Mouse (Mus musculus) stomach, postnatal 0 days (tissue): ENCODE results near the gene Nr2f2. TPM values are rescaled to one million over a fixed set of nuclear protein-coding genes. Genes with fewer than 3 reads are reported as not detected.
A peak's percentile ranks its signal among the peaks of the same experiment; 100 is the strongest.

ENCODE experiments used
- ATAC-seq: fragments of 200-750 bp; cut with Nextera tagmentation; 2 replicates; pipeline ENCODE4 v1.8.0; 2017; ENCODE audit not compliant: low FRiP score, low TSS enrichment
- DNase-seq: peaks from one replicate; pipeline ENCODE4 v3.0.0-alpha.2; 2016; ENCODE audit warnings: low spot score
- H3K27ac ChIP-seq: fragments of 300-500 bp; sonication (generic); replicated peaks from 2 replicates; pipeline ENCODE4 v1.5.1; 2014; ENCODE audit warnings: mild to moderate bottlenecking, control low read depth
- H3K27me3 ChIP-seq: fragments of 300-500 bp; sonication (generic); 2 replicates; pipeline ENCODE4 v1.6.1; 2014; ENCODE audit warnings: low read length; ENCODE audit not compliant: control insufficient read depth, insufficient read depth
- H3K36me3 ChIP-seq: fragments of 300-500 bp; sonication (generic); 2 replicates; pipeline ENCODE4 v1.6.1; 2014; ENCODE audit warnings: low read length, mixed read lengths; ENCODE audit not compliant: control insufficient read depth, insufficient read depth
- H3K4me1 ChIP-seq: fragments of 300-500 bp; sonication (generic); replicated peaks from 2 replicates; pipeline ENCODE4 v1.6.1; 2014; ENCODE audit warnings: antibody characterized with exemption; ENCODE audit not compliant: control insufficient read depth, insufficient read depth
- H3K4me2 ChIP-seq: fragments of 300-500 bp; sonication (generic); replicated peaks from 2 replicates; pipeline ENCODE4 v1.6.1; 2014; ENCODE audit warnings: low read depth, mild to moderate bottlenecking, control low read depth, moderate library complexity
- H3K4me3 ChIP-seq: fragments of 300-500 bp; sonication (generic); 2 replicates; pipeline ENCODE4 v1.5.1; 2014; ENCODE audit warnings: low read depth, low read length, control low read depth
- H3K9ac ChIP-seq: fragments of 300-500 bp; sonication (generic); 2 replicates; pipeline ENCODE4 v1.6.1; 2014; ENCODE audit warnings: mild to moderate bottlenecking, low read length, control low read depth, mixed read lengths
- H3K9me3 ChIP-seq: fragments of 300-500 bp; sonication (generic); 2 replicates; pipeline ENCODE4 v1.6.1; 2016; ENCODE audit warnings: low read length; ENCODE audit not compliant: control insufficient read depth
- CTCF ChIP-seq: IDR thresholded peaks from 2 replicates; pipeline ENCODE4 v1.5.1; 2016; ENCODE audit warnings: antibody characterized with exemption, low read depth, mild to moderate bottlenecking, moderate library complexity
- EP300 ChIP-seq: optimal IDR thresholded peaks from 2 replicates; pipeline ENCODE3; 2016; ENCODE audit warnings: antibody characterized with exemption
- WGBS: fragments of 180-500 bp; shearing (Covaris S2); extraction: QIAGEN DNeasy Blood & Tissue Kit; methylation state at CpG from one replicate; pipeline ENCODE4 v1.1.7; 2014; 5-methylcytosine and 5-hydroxymethylcytosine counted together
- polyA plus RNA-seq: library from polyadenylated mRNA; unstranded; fragments of >200 nt; fragmentation: Nextera tagmentation; extraction: Ambion mirVana; gene quantifications from 2 replicates; pipeline ENCODE4 v1.2.1, GENCODE M21; 2015

Nr2f2 gene
- polyA plus RNA-seq, 1 experiment from 2014 or later: 53.9 TPM

DNA sequence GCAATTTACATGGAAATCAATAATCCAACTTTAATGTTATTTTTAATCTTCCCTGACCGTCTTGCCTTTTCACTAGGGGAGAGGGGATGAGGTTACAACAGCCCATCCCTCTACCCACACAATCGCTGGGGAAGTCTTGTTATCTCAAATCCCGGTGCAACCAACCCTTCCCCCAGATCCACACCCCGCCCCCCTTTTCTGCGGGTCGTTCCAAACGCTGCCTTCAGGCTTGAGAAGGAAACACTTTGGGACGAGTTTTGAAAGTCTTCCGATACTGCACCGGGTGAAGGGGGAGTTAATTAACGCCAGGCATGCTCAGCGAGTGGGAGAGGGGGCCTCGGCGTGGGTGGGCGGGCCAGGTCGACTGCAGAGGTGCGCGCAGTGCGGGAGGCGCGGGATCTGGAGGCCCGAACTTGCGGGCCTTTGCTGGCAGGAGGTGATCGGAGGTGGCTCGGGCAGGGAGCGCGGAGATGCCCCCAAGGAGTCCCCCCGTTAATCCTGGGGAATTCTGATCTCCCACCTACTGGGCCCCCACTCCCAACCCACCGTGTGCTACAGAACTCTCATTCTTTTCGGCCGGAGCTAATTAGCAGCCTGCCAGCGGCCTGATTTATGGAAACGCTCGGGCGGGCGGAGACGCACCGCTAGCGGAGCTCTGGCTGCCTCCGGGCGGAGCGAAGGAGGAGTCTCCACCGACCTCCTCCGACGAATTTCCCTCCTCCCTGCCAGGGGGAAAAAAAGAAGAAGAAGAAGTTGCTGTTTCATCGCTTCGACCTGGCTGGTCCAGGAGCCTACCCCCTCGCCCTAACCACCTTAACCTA is 35.1 kb downstream of the Nr2f2 start:
- TF ChIP-seq CTCF (0 out of 2 replicates have a peak, but pooled peaks have one; percentile 2), EP300 (no peak)
- Histone ChIP-seq H3K4me3 (peak overlapping the region; percentile 60), H3K4me1 (0 out of 2 replicates have a peak, but pooled peaks cover 2% of the 10 kb centered on the region), H3K9me3 (no peaks in the 10 kb centered on the region), H3K9ac (peak overlapping the region; percentile 69), H3K36me3 (no peaks in the 10 kb centered on the region), H3K4me2 (peak overlapping the region; percentile 78), H3K27me3 (peaks cover 4% of the 10 kb centered on the region; the same call in 1 of the 2 replicates), H3K27ac (peak overlapping the region; percentile 87)
- ATAC-seq (peak; percentile 79), DNase-seq (peak; percentile 79)
- under 1% methylated on average over 48 of the region's 48 CpGs for WGBS

DNA sequence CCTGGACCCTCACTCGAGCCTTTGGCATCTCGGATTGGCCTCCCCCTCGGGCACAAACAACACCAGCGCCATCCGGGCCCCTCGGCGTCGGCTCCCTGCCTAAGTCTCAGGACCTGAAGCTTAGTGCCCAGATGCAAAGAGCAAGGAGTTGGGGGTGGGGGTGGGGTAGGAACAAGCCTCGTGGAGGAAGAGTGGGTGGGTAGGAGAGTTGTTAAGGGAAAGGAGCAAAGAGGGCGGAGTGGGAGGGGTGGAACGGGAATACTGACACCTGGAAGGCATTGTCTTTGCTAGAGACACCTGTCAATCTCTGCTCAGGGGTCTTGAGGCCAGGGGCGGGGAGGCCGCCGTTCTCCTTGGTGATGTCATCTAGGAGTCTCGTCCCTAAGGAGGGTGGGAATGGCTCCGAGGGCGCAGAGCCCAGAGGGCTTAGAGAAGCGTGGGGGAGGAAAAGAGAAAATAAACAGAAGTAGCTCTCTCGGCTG is 35.7 kb downstream of the Nr2f2 start:
- peaks cover 4% of the 10 kb centered on the region; the same call in 1 of the 2 replicates for H3K27me3 ChIP-seq
- DNase-seq: no peak
- WGBS: 8% methylated on average over 19 of the region's 19 CpGs
- no peak overlapping the region for H3K9ac ChIP-seq
- no peaks in the 10 kb centered on the region for H3K36me3 ChIP-seq
- ATAC-seq: 0 out of 2 replicates have a peak, but pooled peaks have one; percentile 30
- H3K4me3 ChIP-seq: peak overlapping the region; percentile 60
- no peaks in the 10 kb centered on the region for H3K9me3 ChIP-seq
- no peak for TF ChIP-seq EP300
- TF ChIP-seq CTCF: no peak
- peak overlapping the region; percentile 87 for H3K27ac ChIP-seq
- H3K4me1 ChIP-seq: 0 out of 2 replicates have a peak, but pooled peaks cover 2% of the 10 kb centered on the region
- H3K4me2 ChIP-seq: peak overlapping the region; percentile 78

- no peaks in the 10 kb centered on the region for H3K9me3 ChIP-seq
- peak overlapping the region; percentile 39 for H3K4me2 ChIP-seq
- H3K4me3 ChIP-seq: no peak overlapping the region
- H3K36me3 ChIP-seq: no peaks in the 10 kb centered on the region
- TF ChIP-seq CTCF: no peak
- no peak for TF ChIP-seq EP300
- peaks cover 4% of the 10 kb centered on the region; the same call in 1 of the 2 replicates for H3K27me3 ChIP-seq
- H3K9ac ChIP-seq: no peak overlapping the region
- ATAC-seq (no peak), DNase-seq (no peak)
- 41% methylated on average over 12 of the region's 12 CpGs for WGBS
- H3K27ac ChIP-seq: 0 out of 2 replicates have a peak overlapping the region, but pooled peaks have one; percentile 18
- H3K4me1 ChIP-seq: 0 out of 2 replicates have a peak, but pooled peaks cover 2% of the 10 kb centered on the region
Observed at GRCm38 (mm10) chr7:70330207-70330562, 36.4 kb downstream of the Nr2f2 start.

DNA sequence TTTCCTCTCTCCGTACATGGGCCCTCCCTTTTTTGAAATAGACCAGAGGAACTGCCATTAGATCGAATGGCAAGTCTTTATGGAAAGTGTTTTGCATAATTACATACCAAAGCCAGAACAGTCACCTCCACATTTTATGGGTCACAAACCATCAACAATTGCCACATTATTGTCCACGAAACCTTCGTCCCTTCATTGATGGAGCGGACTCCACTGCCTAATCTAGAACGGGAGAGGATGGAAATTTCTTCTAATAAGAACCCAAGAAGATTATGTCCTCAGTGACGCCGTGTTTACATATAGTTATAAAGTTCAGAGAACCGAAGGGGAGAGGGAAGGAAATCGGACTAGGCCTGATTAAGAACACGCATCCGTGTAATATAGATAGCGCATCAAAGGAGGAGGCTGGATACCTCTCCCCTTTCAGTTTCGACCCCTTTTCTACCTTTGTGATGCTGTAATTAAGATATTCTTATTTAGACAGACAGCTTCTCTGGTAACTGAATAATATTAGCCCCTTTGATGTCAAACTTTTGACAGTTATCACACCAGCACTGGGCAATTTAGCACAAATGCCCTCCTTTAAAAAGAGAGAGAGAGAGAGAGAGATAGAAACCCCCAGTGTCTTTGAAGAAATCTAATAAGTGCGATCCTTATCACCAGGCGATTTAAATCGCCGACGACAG is 36.9 kb downstream of the Nr2f2 start:
- 57% methylated on average over 19 of the region's 19 CpGs for WGBS
- Histone ChIP-seq H3K4me1 (0 out of 2 replicates have a peak, but pooled peaks cover under 1% of the 10 kb centered on the region), H3K27me3 (peaks cover 4% of the 10 kb centered on the region; the same call in 1 of the 2 replicates), H3K4me3 (no peak overlapping the region), H3K9me3 (no peaks in the 10 kb centered on the region), H3K4me2 (peak overlapping the region; percentile 39; the same call in 1 of the 2 replicates), H3K36me3 (no peaks in the 10 kb centered on the region), H3K27ac (no peak overlapping the region), H3K9ac (no peak overlapping the region)
- DNase-seq (no peak), ATAC-seq (no peak)
- no peak for TF ChIP-seq EP300
- no peak for TF ChIP-seq CTCF

GRCm38 (mm10) chr7:70329037-70329516 is 37.5 kb downstream of the Nr2f2 start:
- H3K9ac ChIP-seq: no peak overlapping the region
- H3K27me3 ChIP-seq: peaks cover 4% of the 10 kb centered on the region; the same call in 1 of the 2 replicates
- WGBS: 60% methylated on average over 6 of the region's 6 CpGs
- H3K4me1 ChIP-seq: no peaks in the 10 kb centered on the region
- ATAC-seq (no peak), DNase-seq (no peak)
- H3K9me3 ChIP-seq: no peaks in the 10 kb centered on the region
- no peak for TF ChIP-seq EP300
- no peak for TF ChIP-seq CTCF
- H3K36me3 ChIP-seq: no peaks in the 10 kb centered on the region
- H3K4me2 ChIP-seq: no peak overlapping the region
- no peak overlapping the region for H3K27ac ChIP-seq
- no peak overlapping the region for H3K4me3 ChIP-seq
